In the genomic region with DNA sequence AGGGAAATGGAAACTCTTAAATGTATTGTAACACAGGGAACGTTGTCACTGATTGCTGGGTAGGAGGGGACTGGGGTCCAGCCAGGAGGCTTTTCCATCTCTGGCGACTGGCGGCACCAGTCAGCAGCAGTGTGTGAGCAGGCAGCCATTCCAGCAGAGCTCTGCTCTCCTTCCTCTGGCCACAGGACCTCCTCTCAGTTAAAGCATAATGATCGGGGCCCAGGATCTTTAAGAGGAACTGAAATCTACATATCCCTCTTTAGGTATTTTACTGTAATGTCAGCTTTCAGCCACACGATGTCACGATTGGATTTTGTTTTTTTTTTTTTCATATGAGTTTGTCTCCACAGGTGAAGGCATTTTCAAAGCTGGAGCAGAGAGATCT, we compare ENCODE assay signal across 8 mouse cellular contexts.
DNase-seq lines count a peak whose midpoint lies in the region; ATAC-seq lines count a peak whose summit lies in the region.

No protein-coding gene starts in this region.

- 0 out of 2 replicates have a peak overlapping the region, but pooled peaks have one; percentile 12 for H3K4me3 ChIP-seq in midbrain, embryonic 14.5 days (replicated peaks; ENCODE audit: low read depth, low read length)

- H3K27me3 ChIP-seq in midbrain, embryonic 14.5 days (ENCODE audit: control insufficient read depth, insufficient read depth, low read length), result no peaks in the 10 kb centered on the region

- H3K9ac ChIP-seq in midbrain, embryonic 14.5 days (replicated peaks; ENCODE audit: low read length), result no peak overlapping the region

- peaks cover 7% of the 10 kb centered on the region for H3K4me1 ChIP-seq in midbrain, embryonic 14.5 days (ENCODE audit: control insufficient read depth, insufficient read depth, low read length)

- DNase-seq in kidney, postnatal 10 days, result peak; percentile 10
- DNase-seq in kidney, adult 8-10 months, result no peak
- peak; percentile 16 for DNase-seq in c-Kit-positive CD71-negative TER-119-negative erythroid progenitor cells, embryonic 14.5 days (ENCODE audit: low read depth)
- DNase-seq in midbrain, embryonic 14.5 days, result peak; percentile 80
- no peak for DNase-seq in adrenal gland, postnatal 14 days
- DNase-seq in lung, postnatal 4 days, result no peak
- no peak for DNase-seq in thymus, postnatal 36 days

- H3K27ac ChIP-seq in midbrain, embryonic 14.5 days (replicated peaks; ENCODE audit: low read depth, low read length), result peak overlapping the region; percentile 45; the same call in 1 of the 2 replicates

- ATAC-seq in hematopoietic stem cell, adult 5-6 weeks (replicated peaks in 1 of 2; ENCODE audit: insufficient read depth in 1 of 2, low FRiP score in 2 of 2, low TSS enrichment in 1 of 2, low read depth in 1 of 2, poor library complexity in 2 of 2, severe bottlenecking in 2 of 2), result peak; percentile 51 to 56
- no peak for ATAC-seq in midbrain, embryonic 14.5 days (ENCODE audit: low FRiP score, low TSS enrichment)

- no peaks in the 10 kb centered on the region for H3K36me3 ChIP-seq in midbrain, embryonic 14.5 days (ENCODE audit: control insufficient read depth, insufficient read depth, low read length)

- peak overlapping the region; percentile 45 for H3K4me2 ChIP-seq in midbrain, embryonic 14.5 days (ENCODE audit: low read length)

- H3K9me3 ChIP-seq in midbrain, embryonic 14.5 days (ENCODE audit: control insufficient read depth, low read length), result no peaks in the 10 kb centered on the region

- WGBS in midbrain, embryonic 14.5 days, result 6% methylated on average over 6 of the region's 6 CpGs

Comparison
In these comparisons a context has a peak if more than half of its experiments do, and no peak if none do; other contexts are left out.
1. DNase-seq: peak in kidney, postnatal 10 days (single experiment), c-Kit-positive CD71-negative TER-119-negative erythroid progenitor cells, embryonic 14.5 days (single experiment) and midbrain, embryonic 14.5 days (single experiment); none in kidney, adult 8-10 months (0 of 2), adrenal gland, postnatal 14 days (single experiment), lung, postnatal 4 days (0 of 2) and thymus, postnatal 36 days (0 of 2).